Mouse (Mus musculus) midbrain, postnatal 0 days (tissue): ENCODE results near the gene Rrp36. TPM values are rescaled to one million over a fixed set of nuclear protein-coding genes. Genes with fewer than 3 reads are reported as not detected.
A peak's percentile ranks its signal among the peaks of the same experiment; 100 is the strongest.

ENCODE experiments used
- ATAC-seq: fragments of 200-750 bp; cut with Nextera tagmentation; 2 replicates; pipeline ENCODE4 v1.8.0; 2017; ENCODE audit warnings: moderate number of reproducible peaks, mild to moderate bottlenecking, moderate TSS enrichment, moderate library complexity; ENCODE audit not compliant: low FRiP score
- DNase-seq: peaks from one replicate; pipeline ENCODE4 v3.0.0-alpha.2; 2015; ENCODE audit warnings: low spot score
- H3K27ac ChIP-seq: fragments of 300-500 bp; sonication (generic); 2 replicates; pipeline ENCODE4 v1.5.1; 2014; ENCODE audit warnings: low read depth, mild to moderate bottlenecking, low read length, mixed read lengths
- H3K27me3 ChIP-seq: fragments of 300-500 bp; sonication (generic); 2 replicates; pipeline ENCODE4 v1.6.1; 2014; ENCODE audit warnings: low read length, control low read depth, mixed read lengths; ENCODE audit not compliant: insufficient read depth
- H3K36me3 ChIP-seq: fragments of 300-500 bp; sonication (generic); 2 replicates; pipeline ENCODE4 v1.6.1; 2014; ENCODE audit warnings: low read length, control low read depth, mixed read lengths; ENCODE audit not compliant: insufficient read depth
- H3K4me1 ChIP-seq: fragments of 300-500 bp; sonication (generic); 2 replicates; pipeline ENCODE4 v1.6.1; 2014; ENCODE audit warnings: mild to moderate bottlenecking, control low read depth, antibody characterized with exemption, low read length, mixed read lengths; ENCODE audit not compliant: insufficient read depth
- H3K4me2 ChIP-seq: fragments of 300-500 bp; sonication (generic); 2 replicates; pipeline ENCODE4 v1.6.1; 2014; ENCODE audit warnings: low read depth, mild to moderate bottlenecking, low read length, mixed read lengths; ENCODE audit not compliant: poor library complexity, severe bottlenecking
- H3K4me3 ChIP-seq: fragments of 300-500 bp; sonication (generic); 2 replicates; pipeline ENCODE4 v1.5.1; 2014; ENCODE audit warnings: low read depth, mild to moderate bottlenecking, low read length, moderate library complexity
- H3K9ac ChIP-seq: fragments of 300-500 bp; sonication (generic); replicated peaks from 2 replicates; pipeline ENCODE4 v1.6.1; 2014; ENCODE audit warnings: mild to moderate bottlenecking, low read length, moderate library complexity, mixed read lengths; ENCODE audit not compliant: poor library complexity, severe bottlenecking
- H3K9me3 ChIP-seq: fragments of 300-500 bp; sonication (generic); 2 replicates; pipeline ENCODE4 v1.6.1; 2016; ENCODE audit warnings: low read length, control low read depth
- CTCF ChIP-seq: IDR thresholded peaks from 2 replicates; pipeline ENCODE4 v1.5.1; 2016; ENCODE audit warnings: antibody characterized with exemption, mild to moderate bottlenecking
- WGBS: fragments of 180-500 bp; shearing (Covaris S2); extraction: QIAGEN DNeasy Blood & Tissue Kit; methylation state at CpG from one replicate; pipeline ENCODE4 v1.1.7; 2014; 5-methylcytosine and 5-hydroxymethylcytosine counted together
- polyA plus RNA-seq: library from polyadenylated mRNA; unstranded; fragments of >200 nt; fragmentation: Nextera tagmentation; extraction: Ambion mirVana; gene quantifications from 2 replicates; pipeline ENCODE4 v1.2.1, GENCODE M21; 2015
- total RNA-seq: library from RNA; depleted of rRNA; stranded (reverse); fragments of >200 nt; gene quantifications from 2 replicates; pipeline ENCODE4 v1.2.3, GENCODE M21; 2014

The Rrp36 gene
- total and polyA plus RNA-seq, 2 experiments from 2014 or later = 27.6 to 52.2 TPM

DNA sequence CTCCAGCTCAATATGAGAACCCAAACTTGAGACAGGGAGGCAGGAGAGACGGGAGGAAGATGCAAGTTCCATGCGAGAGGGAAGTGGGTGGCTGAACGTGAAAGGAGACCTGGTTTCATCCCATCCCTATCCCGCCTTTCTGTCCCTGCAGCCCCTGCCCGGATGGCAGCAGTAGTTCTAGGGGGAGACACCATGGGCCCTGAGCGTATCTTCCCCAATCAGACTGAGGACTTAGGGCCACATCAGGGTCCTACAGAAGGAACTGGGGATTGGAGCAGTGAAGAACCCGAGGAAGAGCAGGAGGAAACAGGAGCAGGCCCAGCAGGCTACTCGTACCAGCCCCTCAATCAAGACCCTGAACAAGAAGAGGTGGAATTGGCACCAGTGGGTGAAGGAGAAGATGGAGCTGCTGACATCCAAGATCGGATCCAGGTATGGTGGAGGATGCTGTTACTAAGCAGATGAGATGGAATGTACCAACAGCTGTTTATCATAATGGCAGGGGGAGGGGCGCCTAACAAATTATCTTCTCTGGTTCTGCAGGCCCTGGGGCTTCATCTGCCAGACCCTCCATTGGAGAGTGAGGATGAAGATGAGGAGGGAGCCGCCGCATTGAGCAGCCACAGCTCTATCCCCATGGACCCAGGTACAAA lies 7.4 kb upstream of the Rrp36 start:
- H3K9me3 ChIP-seq = no peaks in the 10 kb centered on the region
- H3K27ac ChIP-seq = peak overlapping the region; percentile 83
- DNase-seq (no peak), ATAC-seq (no peak)
- H3K9ac ChIP-seq = peak overlapping the region; percentile 74
- peaks cover 51% of the 10 kb centered on the region for H3K36me3 ChIP-seq
- TF ChIP-seq CTCF = 0 out of 2 replicates have a peak, but pooled peaks have one; percentile 1
- H3K4me1 ChIP-seq = peaks cover 15% of the 10 kb centered on the region; the same call in 1 of the 2 replicates
- no peaks in the 10 kb centered on the region for H3K27me3 ChIP-seq
- 25% methylated on average over 12 of the region's 12 CpGs for WGBS
- H3K4me3 ChIP-seq = peak overlapping the region; percentile 91
- H3K4me2 ChIP-seq = peak overlapping the region; percentile 91

DNA sequence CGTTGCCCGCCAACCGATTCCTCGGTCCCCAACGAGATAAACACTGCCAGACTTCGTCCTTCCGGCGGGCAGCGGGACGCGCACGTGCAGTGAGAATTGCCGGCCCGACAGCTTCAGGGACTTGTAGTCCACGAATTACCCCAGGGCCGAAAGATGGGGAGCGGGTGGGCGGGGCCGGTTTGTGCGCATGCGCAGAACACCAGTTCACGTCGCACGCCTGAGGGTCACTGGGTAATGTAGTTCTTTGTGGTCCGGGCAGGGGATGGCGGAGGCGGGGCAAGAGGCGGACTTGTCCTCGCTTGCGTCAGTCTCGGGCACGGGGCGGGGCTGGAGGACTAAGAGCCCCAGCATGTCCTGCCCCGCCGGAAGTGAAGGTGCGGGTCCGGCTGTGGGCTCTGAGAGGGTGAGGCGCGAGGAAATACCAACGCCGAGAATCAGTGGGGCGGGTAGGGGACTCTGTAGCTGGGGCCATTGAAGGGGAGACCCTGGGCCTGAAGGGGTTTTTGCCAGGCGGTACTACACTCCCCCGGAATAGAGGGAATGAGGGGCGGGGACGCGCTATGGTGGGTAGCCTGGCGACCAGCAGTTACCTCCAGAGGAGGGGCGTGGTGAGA lies 6.7 kb upstream of the Rrp36 start, which contains the start of gene Klhdc3:
Gene Klhdc3, minus strand, starts transcription at position 155 of the 614 bp plus-strand sequence.
- Histone ChIP-seq H3K4me2 (peak within 1 kb of the TSS; percentile 91), H3K9me3 (no peaks in the 10 kb centered on the region), H3K27me3 (no peaks in the 10 kb centered on the region), H3K4me1 (peaks cover 15% of the 10 kb centered on the region; the same call in 1 of the 2 replicates), H3K9ac (peak within 1 kb of the TSS; percentile 83), H3K4me3 (peak within 1 kb of the TSS; percentile 91), H3K36me3 (peaks cover 51% of the 10 kb centered on the region), H3K27ac (peak within 1 kb of the TSS; percentile 83)
- peak; percentile 98 for DNase-seq
- peak; percentile 43 for TF ChIP-seq CTCF
- peak; percentile 96 for ATAC-seq
- 0% methylated on average over 48 of the region's 49 CpGs for WGBS

DNA sequence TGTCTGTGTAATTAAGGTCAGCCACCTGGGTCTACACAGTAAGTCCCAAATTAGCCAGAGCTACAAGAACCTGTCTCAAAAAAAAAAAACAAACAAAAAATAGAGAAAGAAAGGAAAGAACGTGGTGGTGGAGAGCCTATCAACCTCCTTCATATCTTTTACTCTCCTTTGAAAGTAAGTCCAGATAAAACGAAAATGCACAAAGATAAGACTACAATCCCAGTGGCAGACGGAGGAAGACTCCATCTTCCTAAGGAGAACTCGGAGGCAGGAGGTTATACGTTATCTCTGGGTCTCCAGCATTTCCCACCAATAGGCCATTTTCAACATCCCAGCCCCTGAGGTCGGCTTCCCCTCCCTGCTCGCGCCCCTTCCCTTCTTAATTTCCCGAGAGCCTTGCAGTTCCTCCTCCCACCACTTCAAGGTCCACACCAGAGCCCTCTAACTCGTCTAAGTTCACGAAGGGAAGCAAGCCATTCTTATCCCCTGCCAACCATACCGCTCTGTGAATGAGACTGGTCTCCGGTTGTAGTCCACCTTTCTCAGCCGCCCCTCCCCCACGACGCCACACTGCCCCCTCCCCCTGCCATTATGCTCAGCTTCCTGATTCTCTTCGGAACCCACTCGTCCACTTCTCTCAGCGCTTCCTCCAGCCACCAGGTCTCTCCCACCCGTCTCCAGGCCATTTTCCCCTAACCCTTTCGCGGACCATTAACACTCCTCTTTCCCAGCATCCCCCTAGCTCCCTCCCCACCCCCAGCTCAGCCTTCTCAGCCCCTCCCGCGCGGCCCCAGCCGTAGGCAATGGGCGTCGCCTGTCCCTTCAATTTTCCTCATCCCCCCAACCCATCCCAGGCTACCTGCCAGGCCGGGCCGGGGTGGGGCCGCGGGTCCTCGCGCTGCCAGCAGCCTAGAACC lies 5.9 kb upstream of the Rrp36 start:
- H3K9ac ChIP-seq = peak overlapping the region; percentile 83
- H3K9me3 ChIP-seq = no peaks in the 10 kb centered on the region
- peak; percentile 69 for DNase-seq
- H3K4me1 ChIP-seq = peaks cover 15% of the 10 kb centered on the region; the same call in 1 of the 2 replicates
- H3K27ac ChIP-seq = peak overlapping the region; percentile 83
- no peaks in the 10 kb centered on the region for H3K27me3 ChIP-seq
- WGBS = 2% methylated on average over 33 of the region's 34 CpGs
- ATAC-seq = peak; percentile 55
- TF ChIP-seq CTCF = peak; percentile 53
- peak overlapping the region; percentile 91 for H3K4me3 ChIP-seq
- peak overlapping the region; percentile 59 for H3K4me2 ChIP-seq
- peaks cover 52% of the 10 kb centered on the region for H3K36me3 ChIP-seq

DNA sequence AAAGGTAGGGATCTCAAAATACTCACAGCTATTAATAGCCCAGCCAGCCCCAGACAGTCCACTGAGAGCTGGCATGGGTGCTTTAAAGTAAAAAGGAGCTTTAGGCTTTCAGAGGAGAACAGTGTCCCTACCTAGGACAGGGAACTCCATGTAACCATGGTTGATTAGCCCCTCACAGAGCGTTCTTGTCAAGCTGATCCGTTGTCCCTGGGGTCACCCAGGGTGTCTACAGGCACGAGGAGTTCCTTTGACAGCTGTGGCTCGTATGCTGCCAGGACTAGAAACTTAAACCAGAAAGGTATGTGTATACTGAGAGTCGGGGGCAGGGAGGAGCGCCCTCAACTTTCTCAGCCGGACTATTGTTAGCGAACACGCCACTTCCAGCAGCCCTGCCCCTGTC lies 4.8 kb upstream of the Rrp36 start:
- TF ChIP-seq CTCF = no peak
- H3K4me1 ChIP-seq = peaks cover 20% of the 10 kb centered on the region; the same call in 1 of the 2 replicates
- 0 out of 2 replicates have a peak overlapping the region, but pooled peaks have one; percentile 83 for H3K9ac ChIP-seq
- H3K36me3 ChIP-seq = peaks cover 45% of the 10 kb centered on the region
- H3K27me3 ChIP-seq = no peaks in the 10 kb centered on the region
- H3K4me3 ChIP-seq = no peak overlapping the region
- ATAC-seq (no peak), DNase-seq (no peak)
- H3K9me3 ChIP-seq = no peaks in the 10 kb centered on the region
- WGBS = 66% methylated on average over 9 of the region's 9 CpGs
- H3K27ac ChIP-seq = no peak overlapping the region
- peak overlapping the region; percentile 59 for H3K4me2 ChIP-seq

DNA sequence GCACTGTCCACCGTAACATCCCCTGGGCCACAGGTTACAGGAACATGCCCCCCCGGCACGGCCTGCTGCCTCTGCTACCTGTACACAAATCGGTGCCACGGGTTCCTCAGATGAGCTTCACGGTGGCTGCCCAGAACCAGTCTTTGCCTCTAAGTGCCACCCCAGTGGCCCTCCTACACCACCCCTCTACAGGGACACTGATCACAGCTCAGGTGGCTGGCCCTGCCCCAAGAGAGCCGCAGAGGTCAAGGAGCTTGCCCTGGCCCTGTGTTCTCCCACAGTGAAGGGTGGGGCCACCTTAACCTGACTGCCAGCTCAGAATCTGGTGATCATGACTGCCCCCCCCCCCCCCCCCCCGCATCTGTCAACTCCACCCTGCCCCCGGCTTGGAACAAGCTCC lies 4.3 kb upstream of the Rrp36 start, which contains the start of gene Mea1:
Gene Mea1, plus strand, starts transcription at position 378 of the 400 bp plus-strand sequence.
- no peak for TF ChIP-seq CTCF

More for the DNA sequence above, 4.3 kb upstream of the Rrp36 start, which contains the start of gene Mea1:
- H3K36me3 ChIP-seq = peaks cover 41% of the 10 kb centered on the region
- H3K9ac ChIP-seq = peak within 1 kb of the TSS; percentile 83
- H3K9me3 ChIP-seq = no peaks in the 10 kb centered on the region
- peaks cover 22% of the 10 kb centered on the region; the same call in 1 of the 2 replicates for H3K4me1 ChIP-seq
- H3K27me3 ChIP-seq = no peaks in the 10 kb centered on the region
- no peak for ATAC-seq
- no peak within 1 kb of the TSS for H3K27ac ChIP-seq
- H3K4me2 ChIP-seq = peak within 1 kb of the TSS; percentile 59
- no peak for DNase-seq
- H3K4me3 ChIP-seq = peak within 1 kb of the TSS; percentile 91; the same call in 1 of the 2 replicates
- WGBS = 94% methylated on average over 9 of the region's 9 CpGs
